Mouse (Mus musculus): ENCODE measurements around the gene Il13ra2.
"Not testable (repeated sequence)": the region's sequence is repeated elsewhere in the genome, so short reads cannot be mapped to it uniquely, and the experiment has no call there.

Gene Il13ra2

DNA sequence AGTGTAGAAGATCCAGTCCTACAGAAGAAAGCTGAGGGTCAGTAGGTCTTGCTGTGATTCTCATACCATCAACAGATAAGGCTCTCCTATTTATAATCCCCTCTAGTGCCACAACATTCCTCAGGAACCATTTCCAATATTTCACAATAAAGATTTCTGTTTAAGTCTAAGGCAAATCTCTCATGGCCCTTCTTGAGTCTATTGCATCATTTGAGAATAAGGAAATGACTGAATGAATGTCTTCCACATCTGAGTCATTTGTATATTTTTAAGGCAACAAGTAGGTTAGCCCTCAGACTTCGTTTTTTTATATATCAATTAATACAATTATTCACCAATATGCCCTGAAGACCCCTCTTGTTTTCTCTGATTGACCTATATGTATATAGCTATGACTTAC, at the start of gene Il13ra2:
Gene Il13ra2 (minus strand): TSS at position 64 of the 400 bp plus-strand sequence.
- DNase-seq (ENCODE audit: low read depth, low spot score): no peak

DNA sequence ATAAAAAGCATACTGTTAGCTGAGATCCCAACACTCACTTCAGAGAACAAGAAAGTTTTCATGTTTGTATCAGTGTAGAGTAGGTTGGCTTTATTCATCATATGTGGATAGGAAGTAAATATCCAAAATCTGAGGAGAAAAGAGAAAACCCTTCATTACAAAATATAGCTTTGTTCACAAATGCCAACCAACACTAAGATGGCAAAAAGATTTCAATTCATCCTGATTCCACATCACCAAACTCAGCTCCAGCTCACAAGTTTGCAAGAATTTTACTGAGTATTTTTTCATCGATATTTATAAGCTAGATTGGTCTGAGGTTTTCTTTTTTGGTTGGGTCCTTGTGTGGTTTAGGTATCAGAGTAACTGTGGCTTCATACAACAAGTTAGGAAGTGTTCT, 24.6 kb upstream of the Il13ra2 start, which contains the start of gene Vmn1r239-ps:
Gene Vmn1r239-ps (minus strand): TSS at position 101 of the 400 bp plus-strand sequence.
- not testable (repeated sequence) for DNase-seq (ENCODE audit: low read depth, low spot score)

DNA sequence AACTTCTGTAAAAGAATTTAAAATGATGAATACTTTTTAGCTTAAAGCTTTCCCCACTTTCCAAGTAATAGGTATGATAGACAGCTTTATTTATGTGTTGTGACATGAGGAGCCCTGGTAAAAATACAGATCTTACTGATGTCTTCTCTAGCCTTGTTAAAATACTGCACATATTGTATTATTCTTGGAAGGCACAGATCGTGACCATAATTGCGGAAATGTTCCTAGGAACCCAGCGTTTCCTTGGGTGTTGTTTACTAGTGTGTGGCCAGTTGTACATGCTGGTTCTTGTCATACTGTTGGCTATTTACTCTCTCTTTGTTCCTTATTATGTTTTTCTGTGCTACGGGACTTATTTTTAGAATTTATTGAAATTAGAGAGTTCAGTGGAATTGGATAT, 14.4 kb upstream of the Il13ra2 start:
- no peak for DNase-seq (ENCODE audit: low read depth, low spot score)

DNA sequence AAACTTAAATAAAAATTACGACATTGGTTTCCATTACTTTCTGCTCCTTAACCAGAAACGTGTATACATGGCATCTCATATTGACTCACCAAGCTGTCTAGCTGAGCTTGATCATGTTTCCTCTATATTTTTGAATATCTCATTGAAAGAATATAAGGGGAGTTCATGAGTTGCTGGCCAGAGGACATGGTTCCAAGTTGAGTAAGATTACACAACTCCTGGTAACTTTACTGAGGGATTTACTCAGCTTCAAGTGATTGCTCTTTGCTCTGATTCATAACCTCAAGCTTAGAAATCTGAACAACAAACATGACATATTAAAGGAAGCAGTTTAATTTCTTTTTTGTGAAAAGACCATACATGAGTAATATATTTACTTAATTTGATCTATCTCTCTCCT, 6.4 kb upstream of the Il13ra2 start:
- DNase-seq (ENCODE audit: low read depth, low spot score): no peak

DNA sequence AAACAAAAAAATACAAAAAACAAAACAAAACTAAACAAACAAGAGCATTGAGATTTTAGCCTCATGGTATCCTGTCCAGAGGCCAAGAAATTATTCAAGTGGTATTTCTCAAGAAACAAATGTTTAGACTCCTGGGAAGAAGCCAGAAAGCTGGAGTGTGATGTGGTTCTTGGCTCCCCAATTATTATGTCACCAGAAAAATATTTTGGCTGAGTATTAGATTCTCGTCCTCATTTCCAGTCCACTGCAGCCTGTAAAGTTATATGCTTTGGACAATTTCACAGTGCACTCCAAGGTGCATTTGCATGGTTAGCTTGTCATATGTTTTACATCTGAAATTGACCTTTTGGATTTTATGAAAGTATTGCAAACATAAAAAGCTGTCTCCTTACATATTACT, 761 bp upstream of the Il13ra2 start:
- DNase-seq (ENCODE audit: low read depth, low spot score): no peak

DNA sequence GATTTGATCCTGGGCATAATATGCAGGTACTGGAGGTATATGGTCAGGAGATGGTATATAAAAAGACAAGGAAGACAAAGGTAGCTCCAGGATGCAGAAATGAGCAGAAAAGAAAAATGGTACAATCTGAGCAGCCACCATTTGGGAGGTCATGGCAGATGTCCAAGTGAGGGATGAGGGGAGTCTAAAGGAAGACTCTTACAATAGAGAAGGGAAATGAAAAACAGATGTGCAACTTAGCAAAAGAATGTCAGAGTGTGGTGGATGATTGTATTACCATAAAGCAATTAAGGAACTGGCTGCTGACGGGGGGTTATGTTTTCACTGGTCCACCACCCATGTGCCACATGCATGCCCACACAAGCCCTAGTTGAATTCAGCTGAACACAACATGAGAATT, 35.5 kb downstream of the Il13ra2 start:
- no peak for DNase-seq (ENCODE audit: low read depth, low spot score)

DNA sequence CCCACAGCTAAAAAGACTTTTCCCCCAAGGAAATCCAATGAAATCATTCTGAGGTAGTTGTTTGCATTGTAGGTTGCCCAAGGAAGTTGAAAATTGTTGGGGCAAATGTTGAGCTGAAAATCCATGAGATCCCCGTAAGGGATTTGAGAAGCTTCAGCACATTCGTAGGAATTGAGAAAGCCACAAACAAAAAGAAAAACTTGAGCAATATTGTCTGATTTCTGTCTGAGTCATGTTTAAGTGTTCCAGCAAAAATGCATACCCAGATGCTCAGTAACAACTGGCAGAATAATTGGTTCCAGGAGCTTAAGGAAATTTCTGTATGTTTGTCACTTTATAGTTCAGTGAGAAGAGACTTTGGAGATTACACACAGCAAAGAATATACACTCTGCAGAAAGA, 79.8 kb downstream of the Il13ra2 start:
- DNase-seq (ENCODE audit: low read depth, low spot score): no peak
